Mouse (Mus musculus) cerebellum, adult (tissue): ENCODE results near the gene Pacrg.

Experiments
- ATAC-seq: cut with Nextera tagmentation; 2 replicates; pipeline ENCODE4 v1.9.2; 2017; ENCODE audit warnings: mild to moderate bottlenecking, moderate library complexity, mixed read lengths; ENCODE audit not compliant: insufficient number of reproducible peaks, low FRiP score, low TSS enrichment

The Pacrg gene

DNA sequence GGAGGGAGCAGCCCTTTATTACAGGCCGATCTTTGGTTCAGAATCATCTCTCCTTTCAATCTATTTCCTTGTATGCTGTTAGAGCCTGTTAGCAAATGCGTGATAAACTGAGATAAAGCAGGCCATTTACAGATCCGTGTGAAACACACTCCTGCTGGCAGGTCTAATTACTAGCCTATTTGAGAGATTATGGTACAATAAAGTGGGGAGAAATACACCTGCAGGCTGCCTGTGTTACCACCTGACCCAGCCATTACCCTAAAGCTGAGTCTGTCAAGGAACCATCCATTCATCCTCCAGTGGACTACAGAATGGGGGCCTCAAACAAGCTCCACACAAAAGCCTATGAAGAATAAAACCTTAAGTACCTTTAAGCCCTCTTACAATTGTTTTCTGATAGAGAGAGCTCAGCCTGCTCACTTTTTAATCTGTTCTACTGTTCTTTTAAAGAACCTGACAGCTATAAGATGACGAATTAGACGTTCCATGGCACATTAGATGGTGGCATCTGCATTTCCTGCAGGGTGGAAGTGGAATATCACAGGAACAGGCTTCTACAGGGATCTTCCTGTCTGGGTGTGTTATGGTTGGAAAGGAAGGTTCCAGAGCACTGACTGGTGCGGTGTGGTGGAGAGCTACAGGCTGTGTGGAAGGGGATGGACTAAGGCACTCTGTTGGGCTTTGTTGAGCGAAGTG is 422.4 kb downstream of the Pacrg start:
- no peak for ATAC-seq

DNA sequence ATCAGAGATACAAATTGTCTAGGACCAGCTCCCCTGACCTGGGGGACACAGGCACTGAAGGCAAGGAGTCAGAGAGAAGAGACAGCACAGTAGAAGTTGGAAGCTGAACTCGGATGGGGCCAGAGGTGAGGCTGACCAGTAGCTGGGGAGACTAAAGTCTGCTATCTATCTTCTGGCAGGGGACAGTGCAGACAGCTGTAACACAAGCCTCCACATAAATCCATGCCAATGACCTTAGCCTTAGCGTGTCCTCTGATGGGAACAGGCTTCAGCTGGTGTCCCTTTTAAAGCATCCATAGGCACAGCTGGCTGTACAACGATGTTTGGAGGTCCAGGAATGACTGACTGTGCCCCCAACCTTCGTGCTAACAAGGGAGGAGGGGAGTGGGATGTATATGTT is 423.1 kb downstream of the Pacrg start:
- ATAC-seq = no peak

DNA sequence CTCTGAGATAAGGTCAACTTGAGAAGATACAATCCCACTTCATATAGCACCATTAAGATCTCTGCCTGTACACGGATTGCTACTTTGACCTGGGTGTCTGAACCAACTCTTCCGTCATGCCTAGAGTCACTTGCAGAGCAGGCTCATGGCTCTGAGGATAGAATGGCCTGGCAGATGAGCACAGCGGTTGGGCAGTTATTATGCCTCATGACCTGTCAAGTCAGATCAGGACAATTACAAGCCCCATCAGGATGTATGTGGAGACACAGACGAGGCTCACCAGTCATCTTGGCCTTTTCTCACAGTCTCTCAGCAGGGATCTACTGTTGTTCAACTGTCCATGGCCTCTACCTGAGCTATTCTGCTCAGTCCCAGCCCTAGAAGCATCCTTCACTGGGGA is 424.0 kb downstream of the Pacrg start:
- ATAC-seq = peak; percentile 40; the same call in 1 of the 2 replicates

DNA sequence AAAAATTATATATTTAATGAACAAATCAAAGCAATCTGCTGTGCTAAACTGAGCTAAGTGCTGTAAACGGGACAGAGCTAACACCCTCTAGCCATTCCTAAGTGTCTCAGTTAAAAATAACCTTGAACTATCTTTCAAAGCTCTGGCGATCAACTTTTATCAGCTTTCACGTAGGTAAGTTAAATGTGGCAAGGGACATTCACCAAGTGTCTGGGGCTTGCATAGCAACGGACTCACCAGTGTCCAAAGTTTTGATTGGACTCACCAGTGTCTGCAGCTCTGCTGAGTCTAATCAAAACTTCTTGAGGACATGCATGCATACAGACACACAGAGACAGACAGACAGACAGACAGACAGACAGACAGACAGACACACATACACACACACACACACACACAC is 425.7 kb downstream of the Pacrg start:
- ATAC-seq = no peak

DNA sequence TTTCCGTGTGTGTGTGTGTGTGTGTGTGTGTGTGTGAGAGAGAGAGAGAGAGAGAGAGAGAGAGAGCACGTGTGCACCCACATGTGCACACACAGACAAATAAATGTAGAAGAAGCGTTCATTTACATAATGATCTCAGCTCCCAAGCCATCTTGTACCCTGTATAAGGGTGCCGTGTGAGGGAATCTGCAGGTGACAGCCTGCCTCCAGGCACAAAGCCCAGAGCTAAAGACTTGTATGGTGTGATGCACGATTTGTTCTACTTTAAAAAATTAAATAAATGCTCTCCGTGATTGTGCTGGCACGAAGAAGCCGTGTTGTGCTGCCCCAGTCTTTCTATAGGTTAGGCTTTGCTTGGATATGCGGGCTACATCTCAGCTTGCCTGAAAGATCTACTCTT is 426.2 kb downstream of the Pacrg start:
- ATAC-seq = no peak

DNA sequence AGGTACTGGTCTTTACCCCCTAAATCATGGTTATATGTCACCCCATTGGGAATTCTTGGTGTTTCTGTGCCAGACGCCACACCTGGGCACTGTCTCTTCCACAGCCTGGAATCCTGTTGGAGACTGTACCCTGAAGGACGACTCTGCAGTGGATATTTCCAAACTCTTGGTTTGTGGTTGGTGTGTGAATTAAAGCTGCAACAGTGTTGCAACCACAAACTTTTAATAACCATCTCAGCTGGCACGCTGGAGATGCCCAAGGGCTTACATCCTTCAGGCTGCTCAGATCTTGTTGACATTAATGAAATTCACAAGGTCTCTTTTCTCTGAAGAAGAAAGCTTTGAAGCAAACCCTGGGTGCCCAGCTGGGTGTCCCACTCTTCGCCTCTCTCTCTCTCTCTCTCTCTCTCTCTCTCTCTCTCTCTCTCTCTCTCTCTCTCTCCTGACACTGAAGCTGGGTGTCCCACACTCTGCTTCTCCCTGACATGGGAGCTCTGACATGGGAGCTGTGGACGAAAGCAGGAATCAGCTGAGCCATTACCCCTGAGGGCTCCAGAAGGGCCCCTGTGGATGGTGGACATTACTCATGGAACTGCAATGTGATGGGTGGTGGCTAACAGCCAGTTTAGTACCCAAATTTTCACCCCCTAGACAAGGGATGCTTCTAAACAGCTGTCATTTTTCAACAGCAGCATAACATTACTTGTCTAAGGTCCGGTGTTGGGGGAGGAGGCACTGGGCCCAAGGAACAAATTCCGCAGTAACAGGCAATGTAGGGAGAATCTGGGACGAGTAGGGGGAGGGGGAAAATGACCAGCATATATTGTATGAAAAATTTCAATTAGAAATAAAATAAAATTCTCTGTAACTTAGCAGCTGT is 429.3 kb downstream of the Pacrg start:
- no peak for ATAC-seq

DNA sequence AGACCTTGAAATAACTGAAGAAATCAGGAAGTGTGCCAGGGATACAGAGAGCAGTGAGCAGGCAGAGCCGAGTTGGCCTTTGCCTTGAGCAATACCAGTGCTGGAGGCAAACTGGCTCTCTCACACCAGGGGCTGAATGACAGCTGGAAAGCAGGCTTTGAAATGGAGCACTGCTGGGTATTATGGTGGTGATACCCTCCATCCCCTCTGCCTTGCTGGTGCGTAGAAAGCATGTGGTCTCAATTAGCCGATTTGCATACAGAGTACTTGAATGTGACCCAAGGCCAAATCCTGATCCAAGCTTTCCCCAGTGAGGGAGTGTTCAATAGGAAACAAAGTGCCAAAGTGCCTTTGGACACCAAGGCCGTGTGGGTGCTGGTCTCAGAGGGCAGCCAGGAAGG is 431.4 kb downstream of the Pacrg start:
- no peak for ATAC-seq

DNA sequence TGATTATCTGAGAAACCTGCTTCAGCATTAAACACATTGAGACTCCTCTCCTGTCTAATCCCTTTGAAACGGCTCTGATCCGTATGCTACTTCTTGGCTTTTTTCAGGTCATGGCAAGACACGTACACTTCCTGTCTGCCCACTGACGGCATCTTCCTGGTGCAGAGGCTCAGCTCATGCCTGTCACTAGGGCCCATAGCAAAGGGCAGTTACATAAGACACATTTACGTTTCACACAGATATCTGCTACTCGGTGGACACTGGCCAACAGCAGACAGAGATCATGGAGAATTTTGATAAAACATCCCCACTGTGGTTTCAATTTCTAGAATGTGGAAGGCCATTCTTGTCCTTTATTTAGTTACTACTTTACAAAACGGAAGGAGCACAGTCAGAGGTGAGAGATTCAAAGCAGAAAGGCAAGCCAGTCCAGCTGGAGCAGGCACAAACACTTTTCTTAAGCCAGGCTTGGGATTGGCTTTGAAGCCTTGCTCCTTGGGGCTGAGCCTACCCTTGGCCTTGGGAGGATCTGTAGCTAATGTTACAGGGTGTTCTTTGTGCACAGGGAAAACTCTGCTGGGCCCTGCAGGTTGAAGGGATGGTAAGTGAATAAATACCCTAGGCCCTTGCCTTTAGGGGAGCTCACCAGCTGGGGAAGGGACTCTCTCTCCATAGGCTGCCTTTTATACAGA is 432.9 kb downstream of the Pacrg start:
- no peak for ATAC-seq

DNA sequence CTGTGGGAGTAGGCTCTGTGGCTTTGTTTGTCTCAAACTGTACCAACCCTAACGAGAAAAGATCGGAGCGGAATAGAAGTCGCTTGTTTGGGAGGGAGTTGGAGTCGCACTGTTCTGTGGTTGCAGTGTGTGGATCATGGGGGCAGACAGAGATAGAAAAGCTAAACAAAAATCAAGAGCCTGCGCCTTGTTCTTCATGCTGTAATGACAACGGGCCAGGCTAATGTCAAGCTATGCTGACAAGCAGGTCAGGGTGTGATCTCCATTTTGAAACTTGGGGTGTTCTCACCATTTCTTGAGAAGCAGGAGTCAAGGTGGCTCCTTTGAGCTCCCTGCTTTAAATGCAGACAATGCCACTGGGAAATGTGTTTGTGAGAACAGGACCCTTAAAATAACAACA is 433.8 kb downstream of the Pacrg start:
- ATAC-seq = no peak

DNA sequence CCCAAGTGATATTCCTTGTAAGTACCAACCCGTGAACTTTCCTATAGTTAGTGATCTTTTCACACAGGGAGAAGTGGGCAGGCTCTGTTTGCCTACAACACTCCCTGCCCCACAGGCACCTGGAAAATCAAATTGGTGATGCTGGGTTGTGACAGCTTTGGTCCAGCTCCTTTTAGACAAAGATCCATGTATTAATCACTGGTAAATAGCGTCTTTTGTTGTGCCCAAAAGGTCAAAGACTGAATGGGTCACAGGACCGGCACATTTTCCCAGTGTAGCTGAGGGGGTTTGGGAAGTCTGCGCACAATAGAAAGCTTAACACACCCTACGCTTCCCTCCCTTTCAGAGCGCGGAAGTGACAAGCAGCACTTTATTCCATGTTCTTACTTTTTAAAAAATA is 434.2 kb downstream of the Pacrg start:
- no peak for ATAC-seq

DNA sequence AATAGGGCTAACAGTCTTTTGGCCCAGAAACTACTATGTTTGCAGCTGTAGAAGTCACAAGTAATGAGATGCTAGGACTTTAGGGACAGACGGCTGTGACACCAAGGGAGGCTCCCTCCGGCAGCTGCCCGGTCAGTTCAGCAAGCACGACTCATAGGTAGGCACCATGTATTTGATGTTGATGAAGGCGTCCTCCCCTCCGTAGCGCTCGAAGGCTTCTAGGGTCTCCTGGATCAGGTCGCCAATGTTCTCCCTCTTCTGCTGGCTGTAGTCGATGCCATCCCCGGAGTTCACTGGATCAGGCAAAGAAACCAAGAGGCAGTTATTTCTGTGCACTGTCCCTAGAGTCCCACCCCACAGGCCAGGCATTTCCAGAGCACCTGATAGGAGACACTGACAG is 436.9 kb downstream of the Pacrg start:
- ATAC-seq = no peak

DNA sequence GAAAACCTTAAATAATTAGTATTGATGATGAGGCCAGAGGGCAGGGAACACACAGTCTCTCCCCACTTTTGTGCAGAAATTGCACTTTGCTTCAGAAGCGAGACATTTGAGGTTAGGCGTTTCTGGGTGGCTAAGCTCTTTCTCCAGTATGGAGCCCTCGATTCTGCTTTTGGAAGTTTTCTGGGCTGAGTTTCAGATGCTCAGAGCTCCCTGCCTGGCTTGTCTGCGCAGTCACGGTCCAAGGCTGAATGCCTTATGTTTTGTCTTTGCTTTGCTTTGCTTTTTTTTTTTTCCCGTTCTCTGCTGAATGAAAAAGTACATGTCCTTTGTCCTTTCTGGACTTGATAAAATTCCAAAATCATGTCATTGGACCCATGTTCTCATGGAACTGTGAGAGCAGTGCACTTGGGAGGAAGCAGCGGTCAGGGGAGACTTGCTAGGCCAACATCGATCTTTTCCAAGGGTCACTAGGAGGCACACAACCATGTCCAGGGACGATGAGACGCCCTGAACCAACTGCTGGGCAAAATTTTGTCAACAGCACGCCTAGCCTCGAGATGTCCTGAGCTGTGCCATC is 438.0 kb downstream of the Pacrg start:
- no peak for ATAC-seq

DNA sequence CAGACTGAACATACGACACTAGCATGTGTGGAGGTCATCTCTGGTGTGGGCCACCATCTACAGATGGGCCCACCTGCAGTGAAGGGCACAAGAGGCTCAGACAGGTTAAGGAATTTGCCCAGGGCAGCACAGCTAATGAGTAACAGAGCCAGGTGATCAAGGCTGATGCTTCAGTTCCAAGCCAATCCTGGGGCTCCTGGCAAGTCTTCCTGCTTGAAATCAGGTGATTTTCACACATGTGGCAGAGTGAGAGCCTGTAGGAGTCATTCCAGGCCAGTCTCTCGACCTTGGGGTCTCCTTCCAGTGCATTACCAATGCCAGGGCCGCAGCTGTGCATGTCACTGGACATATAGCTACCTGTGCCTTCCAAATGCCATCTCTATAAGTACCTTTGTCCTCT is 438.6 kb downstream of the Pacrg start:
- no peak for ATAC-seq

DNA sequence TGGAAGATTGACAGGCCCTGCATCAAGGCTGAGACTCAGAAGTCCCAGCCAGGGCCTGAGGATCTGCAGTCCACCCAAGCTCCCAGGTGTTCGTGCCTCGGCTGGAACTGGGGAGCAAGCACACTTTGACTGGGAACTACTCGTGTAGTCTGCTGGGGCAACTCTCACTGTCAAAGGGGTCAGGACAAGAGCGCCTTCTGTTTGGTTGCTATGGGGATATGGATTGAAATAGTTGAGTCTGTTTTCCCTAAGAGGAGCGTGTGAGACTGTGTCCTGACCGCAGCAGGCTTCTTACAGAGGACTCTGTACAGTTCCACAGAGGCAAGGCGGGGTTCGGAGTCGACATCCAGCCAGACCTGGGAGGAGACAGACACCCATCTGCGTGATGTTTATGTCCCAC is 440.4 kb downstream of the Pacrg start:
- no peak for ATAC-seq

DNA sequence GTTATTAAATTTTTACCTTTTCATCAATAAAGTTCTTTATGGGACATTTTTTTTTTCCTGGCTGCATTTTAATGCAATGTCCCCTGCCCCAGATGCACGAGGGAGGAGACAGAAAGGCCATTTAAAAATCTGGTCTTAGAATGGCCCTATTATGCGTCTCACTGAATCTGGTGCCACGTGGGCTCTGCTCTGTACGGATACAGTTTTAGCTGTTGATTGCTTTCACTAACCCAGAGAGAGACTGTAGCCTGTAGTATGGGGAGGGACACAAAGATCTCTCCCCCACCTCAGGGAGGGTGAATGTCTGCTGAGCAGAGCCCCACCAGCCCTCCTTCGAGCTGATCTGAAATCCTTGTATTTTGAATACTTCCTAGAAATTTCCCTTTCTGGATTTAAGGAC is 441.2 kb downstream of the Pacrg start:
- ATAC-seq = no peak

DNA sequence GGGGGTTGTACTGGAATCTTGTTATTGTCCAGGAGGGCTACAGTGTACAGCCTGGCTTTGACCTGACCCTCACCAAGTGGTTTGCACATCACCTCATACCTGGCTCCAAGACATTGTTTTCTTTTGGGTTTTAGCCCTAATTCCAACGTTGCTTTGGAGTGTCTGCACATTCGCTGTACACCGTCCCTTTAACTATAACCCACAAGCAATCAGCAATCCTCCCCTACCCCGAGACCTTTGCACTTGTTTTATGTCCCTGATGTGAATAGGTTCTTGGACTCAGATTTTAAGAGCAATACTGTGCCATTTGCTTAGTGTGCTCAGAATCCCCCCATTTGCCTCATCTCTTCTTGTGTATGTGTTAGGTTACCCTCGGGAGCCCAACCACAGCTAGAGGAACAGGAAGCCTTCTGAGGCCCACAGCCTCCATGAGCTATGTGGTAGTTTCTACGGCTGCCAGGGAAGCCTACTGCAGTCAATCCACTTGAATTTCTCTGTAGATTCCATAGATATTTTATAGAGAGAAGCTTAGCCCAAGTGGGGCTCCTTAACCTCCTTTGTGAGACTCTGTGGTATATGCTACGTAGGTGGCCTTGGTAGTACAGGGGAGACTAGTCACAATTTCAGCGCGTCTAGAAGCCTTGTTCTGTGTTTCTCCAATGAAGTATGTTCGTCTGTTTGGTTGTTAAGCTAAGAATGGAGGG is 442.0 kb downstream of the Pacrg start:
- no peak for ATAC-seq

DNA sequence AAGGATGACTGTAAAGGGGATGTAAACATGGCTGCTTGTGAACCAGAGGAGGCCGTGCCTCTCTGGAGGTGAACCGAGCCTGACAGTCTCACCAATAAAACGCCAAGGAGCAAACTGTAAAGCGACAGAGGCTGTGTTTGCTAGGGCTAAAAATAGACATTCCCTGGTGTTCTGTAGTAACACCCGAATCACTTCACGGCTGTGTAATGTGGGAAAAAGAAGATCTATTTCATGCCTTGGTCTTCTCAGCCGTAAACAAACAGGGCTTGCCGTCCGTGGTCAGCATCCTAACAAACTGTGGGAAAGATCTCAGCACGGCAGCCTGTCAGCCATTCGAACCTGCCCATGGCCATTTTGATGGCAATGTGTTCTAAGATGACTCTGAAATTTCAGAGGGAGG is 442.8 kb downstream of the Pacrg start:
- no peak for ATAC-seq

DNA sequence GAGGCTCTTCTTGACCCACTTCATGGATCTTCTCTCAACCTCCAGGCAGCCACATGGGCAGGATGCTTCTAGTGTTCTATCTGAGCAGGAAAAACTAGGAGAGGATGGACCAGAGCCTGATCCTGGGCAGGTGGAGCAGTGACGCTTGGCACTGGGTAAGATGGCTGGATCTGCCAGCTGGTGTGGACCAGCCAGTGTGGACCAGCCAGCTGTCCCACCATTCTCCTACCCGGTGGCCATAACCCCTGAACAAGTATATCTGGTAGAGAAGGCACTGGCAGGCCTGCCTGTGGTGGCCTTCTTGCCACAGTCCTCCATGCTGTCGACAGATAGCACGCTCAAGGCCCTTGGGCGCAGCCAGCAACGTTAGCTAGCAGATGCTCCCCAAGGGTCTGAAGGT is 443.2 kb downstream of the Pacrg start:
- ATAC-seq = no peak

DNA sequence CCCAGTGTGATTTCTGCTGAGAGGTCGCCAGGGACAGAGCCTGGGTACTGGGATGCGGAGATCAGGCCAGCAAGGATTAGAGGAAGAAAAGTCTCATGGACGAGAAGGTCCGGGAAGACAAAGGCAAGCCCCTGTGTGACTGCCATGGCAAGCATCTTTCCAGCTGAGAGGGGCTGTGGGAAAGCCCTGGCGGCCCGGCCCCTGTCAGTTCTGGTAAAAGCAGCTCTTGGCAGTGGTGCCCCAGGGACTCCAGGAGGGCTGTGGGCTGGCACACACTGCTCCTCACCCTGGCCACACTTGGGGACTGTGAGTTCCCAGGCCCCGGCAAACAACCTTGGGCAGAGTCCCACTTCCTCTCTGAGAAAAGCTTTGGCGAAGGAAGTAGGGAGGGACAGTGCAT is 445.3 kb downstream of the Pacrg start:
- ATAC-seq = peak; percentile 41; the same call in 1 of the 2 replicates

DNA sequence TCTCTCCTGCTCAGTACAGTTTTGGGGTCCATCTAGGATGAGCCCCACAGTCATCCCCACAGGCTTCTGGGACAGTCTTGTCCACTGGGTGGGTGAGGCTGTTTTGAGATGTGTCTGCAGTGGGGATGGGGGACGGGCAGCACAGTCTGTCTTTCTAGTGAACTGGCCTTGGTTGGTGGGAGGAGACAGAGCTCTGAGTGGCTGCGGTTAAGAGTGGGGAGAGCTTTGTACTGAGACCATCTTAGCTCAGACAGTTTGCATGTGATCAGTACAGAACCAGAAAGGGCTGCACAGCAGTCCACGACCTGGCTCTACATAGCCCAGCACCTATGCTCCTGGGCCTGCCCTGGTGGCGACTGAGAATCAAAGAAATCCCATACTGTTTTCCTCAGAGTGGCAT is 446.3 kb downstream of the Pacrg start:
- no peak for ATAC-seq
